Mouse (Mus musculus) liver, embryonic 14.5 days (tissue): ENCODE results near the gene H2-Eb2.
A peak's percentile ranks its signal among the peaks of the same experiment; 100 is the strongest.

ENCODE experiments used
- CTCF ChIP-seq: IDR thresholded peaks from 2 replicates; pipeline ENCODE4 v1.5.1; 2016; ENCODE audit warnings: antibody characterized with exemption, low read depth, control low read depth
- EP300 ChIP-seq: IDR thresholded peaks from 2 replicates; pipeline ENCODE4 v1.6.1; 2016; ENCODE audit warnings: antibody characterized with exemption, low read depth

DNA sequence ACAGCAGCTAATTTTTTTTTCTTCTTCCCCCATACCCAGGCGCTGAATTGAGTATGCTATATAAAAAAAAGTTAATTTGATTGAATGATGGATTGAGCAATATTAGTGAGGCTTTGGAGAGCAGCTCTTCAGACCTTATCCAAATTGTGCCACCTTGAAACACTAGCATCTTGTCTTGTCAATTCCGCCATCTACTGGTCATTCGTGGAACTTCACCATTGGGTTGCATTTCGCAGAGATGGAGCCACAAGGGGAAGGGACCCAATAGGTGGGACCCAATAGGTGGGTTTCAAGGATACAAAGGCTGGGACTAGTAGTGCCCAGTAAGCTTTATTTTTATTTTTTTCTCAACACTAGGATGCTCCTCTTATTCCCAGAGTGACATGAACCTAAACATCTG is 24.0 kb downstream of the H2-Eb2 start:
- TF ChIP-seq EP300 (no peak), CTCF (peak; percentile 86)
